Mouse (Mus musculus) midbrain, embryonic 15.5 days (tissue): ENCODE data around the gene Lgmn. TPM values are rescaled to one million over a fixed set of nuclear protein-coding genes. Genes with fewer than 3 reads are reported as not detected.

Source experiments
- ATAC-seq: fragments of 200-750 bp; cut with Nextera tagmentation; replicated peaks from 2 replicates; pipeline ENCODE4 v1.8.0; 2017; ENCODE audit warnings: moderate TSS enrichment
- H3K27ac ChIP-seq: fragments of 300-500 bp; sonication (generic); 2 replicates; pipeline ENCODE4 v1.5.1; 2015; ENCODE audit warnings: mild to moderate bottlenecking, inconsistent platforms
- H3K27me3 ChIP-seq: fragments of 300-500 bp; sonication (generic); replicated peaks from 2 replicates; pipeline ENCODE4 v1.6.1; 2015; ENCODE audit warnings: inconsistent platforms
- H3K36me3 ChIP-seq: fragments of 300-500 bp; sonication (generic); replicated peaks from 2 replicates; pipeline ENCODE4 v1.6.1; 2015; ENCODE audit warnings: inconsistent platforms
- H3K4me1 ChIP-seq: fragments of 300-500 bp; sonication (generic); 2 replicates; pipeline ENCODE4 v1.6.1; 2015; ENCODE audit warnings: inconsistent platforms
- H3K4me2 ChIP-seq: fragments of 300-500 bp; sonication (generic); 2 replicates; pipeline ENCODE4 v1.6.1; 2015; ENCODE audit warnings: inconsistent platforms, mild to moderate bottlenecking, moderate library complexity
- H3K4me3 ChIP-seq: fragments of 300-500 bp; sonication (generic); 2 replicates; pipeline ENCODE4 v1.5.1; 2015; ENCODE audit warnings: mild to moderate bottlenecking, inconsistent platforms
- H3K9ac ChIP-seq: fragments of 300-500 bp; sonication (generic); 2 replicates; pipeline ENCODE4 v1.6.1; 2015; ENCODE audit warnings: mild to moderate bottlenecking, inconsistent platforms
- H3K9me3 ChIP-seq: fragments of 300-500 bp; sonication (generic); 2 replicates; pipeline ENCODE4 v1.6.1; 2016; ENCODE audit warnings: inconsistent platforms
- WGBS: fragments of 180-500 bp; shearing (Covaris S2); methylation state at CpG from one replicate; pipeline ENCODE4 v1.1.7; 2015; ENCODE audit warnings: mixed read lengths; 5-methylcytosine and 5-hydroxymethylcytosine counted together
- polyA plus RNA-seq: library from polyadenylated mRNA; unstranded; fragments of >200 nt; fragmentation: Nextera tagmentation; extraction: Ambion mirVana; gene quantifications from 2 replicates; pipeline ENCODE4 v1.2.1, GENCODE M21; 2015

Gene Lgmn
- polyA plus RNA-seq, 1 experiment from 2014 or later, result 87.7 TPM

DNA sequence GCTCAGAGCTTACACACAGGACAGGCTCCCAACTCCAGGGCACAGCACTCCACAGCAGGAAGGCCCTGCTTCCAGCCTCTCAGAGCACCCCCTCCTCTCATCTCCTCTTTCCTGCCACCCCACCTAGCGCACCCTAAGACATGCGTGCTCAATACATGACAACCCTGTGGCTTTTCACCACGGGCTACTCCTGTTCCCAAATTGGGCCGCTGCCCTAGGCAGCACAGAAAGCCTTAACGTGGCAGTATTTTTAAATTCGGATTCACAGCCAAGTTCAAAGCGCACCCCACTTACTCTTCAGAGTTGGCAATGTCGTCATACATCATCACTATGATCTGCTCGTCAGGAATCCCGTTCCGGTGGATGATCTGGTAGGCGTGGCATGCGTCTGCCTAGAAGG lies 26.4 kb downstream of the Lgmn start:
- Histone ChIP-seq H3K36me3 (peaks cover 5% of the 10 kb centered on the region; the same call in 1 of the 2 replicates), H3K4me2 (no peak overlapping the region), H3K27me3 (no peaks in the 10 kb centered on the region), H3K9ac (no peak overlapping the region), H3K9me3 (no peaks in the 10 kb centered on the region), H3K4me1 (no peaks in the 10 kb centered on the region), H3K4me3 (no peak overlapping the region), H3K27ac (no peak overlapping the region)
- WGBS, result 91% methylated on average over 13 of the region's 13 CpGs
- ATAC-seq, result no peak

DNA sequence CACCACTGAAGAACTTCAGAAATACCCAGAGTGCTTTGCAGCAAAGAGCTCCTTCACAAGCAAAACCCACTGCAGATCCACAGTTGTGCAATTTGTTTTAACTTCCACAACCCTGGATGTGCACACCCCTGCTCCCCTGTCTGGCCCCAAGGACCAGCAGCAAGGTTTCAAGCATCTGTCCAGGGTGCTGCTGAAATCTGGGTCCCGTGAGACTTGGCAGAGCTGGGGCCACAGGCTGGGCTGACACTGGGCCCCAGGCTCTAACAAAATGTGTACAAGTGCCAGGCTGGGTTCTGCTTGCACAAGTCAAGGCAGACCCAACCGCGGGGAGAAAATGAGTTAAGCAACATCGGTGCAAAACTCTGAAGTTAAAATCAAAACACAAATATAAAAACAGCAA lies 41.0 kb downstream of the Lgmn start:
- Histone ChIP-seq H3K4me1 (no peaks in the 10 kb centered on the region), H3K27ac (no peak overlapping the region), H3K27me3 (no peaks in the 10 kb centered on the region), H3K4me3 (no peak overlapping the region), H3K36me3 (peaks cover 18% of the 10 kb centered on the region; the same call in 1 of the 2 replicates), H3K4me2 (no peak overlapping the region), H3K9me3 (no peaks in the 10 kb centered on the region), H3K9ac (no peak overlapping the region)
- ATAC-seq, result no peak
- WGBS, result 90% methylated on average over 4 of the region's 4 CpGs

DNA sequence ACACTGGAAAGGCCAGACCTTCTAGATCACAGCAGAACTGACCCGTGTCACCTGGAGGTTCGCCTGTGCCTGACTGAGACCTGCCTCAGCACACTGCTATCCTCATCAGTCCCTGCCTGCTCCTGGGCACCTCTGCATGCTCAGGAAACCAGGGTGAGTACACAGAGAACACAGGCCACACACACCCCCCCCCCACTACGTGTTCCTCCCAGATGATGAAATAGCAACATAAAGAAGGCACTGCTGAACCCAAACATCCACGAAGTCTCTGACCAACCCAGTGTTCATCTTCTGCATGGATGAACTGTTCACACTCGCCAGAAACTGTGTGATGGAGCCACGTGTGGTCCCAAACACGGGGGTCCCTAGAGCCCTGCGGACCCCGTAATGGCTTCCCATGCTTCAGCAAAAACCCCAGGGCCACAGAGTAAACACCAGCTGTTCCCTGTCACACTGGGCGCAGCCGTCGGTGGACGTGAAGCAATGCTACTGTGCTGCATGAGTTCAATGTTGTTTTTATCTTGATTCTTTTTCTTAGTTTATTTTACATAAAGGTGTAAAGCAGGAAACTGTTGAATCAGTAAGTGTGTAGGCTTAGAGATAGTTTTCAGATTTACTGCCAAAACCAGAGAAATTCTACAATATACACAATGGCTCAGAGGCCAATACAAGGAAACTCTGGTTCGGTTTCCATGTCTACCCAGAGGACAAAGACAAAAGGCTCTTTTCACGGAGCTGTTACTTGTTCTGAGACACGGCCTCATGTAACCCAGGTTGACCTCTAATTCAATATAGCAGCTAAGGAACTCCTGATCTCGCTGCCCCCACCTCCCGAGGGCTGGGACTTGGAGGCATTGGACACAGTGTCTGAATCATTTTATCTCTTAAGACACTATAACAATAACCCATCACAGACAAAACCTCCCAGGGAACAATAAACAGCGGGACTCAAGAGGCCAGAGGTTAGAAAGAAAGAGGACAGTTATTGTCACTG lies 43.3 kb downstream of the Lgmn start:
- 34% methylated on average over 19 of the region's 19 CpGs for WGBS
- no peak for ATAC-seq

DNA sequence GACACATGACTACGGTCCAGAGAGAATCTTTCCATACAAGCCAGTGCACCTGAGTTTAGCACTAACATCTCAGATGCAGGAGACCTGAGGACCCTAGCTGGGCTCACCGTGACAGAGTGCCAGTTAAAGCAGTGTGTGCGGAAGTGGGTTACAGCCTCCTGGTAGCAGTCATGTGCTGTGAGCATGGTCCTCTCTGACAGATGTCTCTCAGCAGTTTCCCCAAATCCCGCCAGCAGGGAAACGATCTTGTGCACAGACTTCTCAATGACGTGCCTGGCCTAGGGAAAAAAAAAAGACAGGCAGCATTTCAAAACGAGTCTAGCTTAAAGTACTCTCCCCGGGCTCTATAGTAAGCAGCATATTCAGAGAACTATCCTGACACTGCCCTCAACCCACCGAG lies 44.1 kb downstream of the Lgmn start:
- no peaks in the 10 kb centered on the region for H3K27me3 ChIP-seq
- no peaks in the 10 kb centered on the region for H3K4me1 ChIP-seq
- H3K27ac ChIP-seq, result no peak overlapping the region
- H3K4me3 ChIP-seq, result no peak overlapping the region
- no peaks in the 10 kb centered on the region for H3K9me3 ChIP-seq
- ATAC-seq, result no peak
- 63% methylated on average over 9 of the region's 9 CpGs for WGBS
- H3K36me3 ChIP-seq, result peaks cover 6% of the 10 kb centered on the region; the same call in 1 of the 2 replicates
- H3K4me2 ChIP-seq, result no peak overlapping the region
- H3K9ac ChIP-seq, result no peak overlapping the region

More for the DNA sequence above, 43.3 kb downstream of the Lgmn start:
- no peaks in the 10 kb centered on the region for H3K9me3 ChIP-seq
- H3K36me3 ChIP-seq, result peaks cover 6% of the 10 kb centered on the region; the same call in 1 of the 2 replicates
- H3K27me3 ChIP-seq, result no peaks in the 10 kb centered on the region
- H3K27ac ChIP-seq, result no peak overlapping the region
- H3K4me3 ChIP-seq, result no peak overlapping the region
- H3K4me1 ChIP-seq, result no peaks in the 10 kb centered on the region
- H3K4me2 ChIP-seq, result no peak overlapping the region
- H3K9ac ChIP-seq, result no peak overlapping the region

DNA sequence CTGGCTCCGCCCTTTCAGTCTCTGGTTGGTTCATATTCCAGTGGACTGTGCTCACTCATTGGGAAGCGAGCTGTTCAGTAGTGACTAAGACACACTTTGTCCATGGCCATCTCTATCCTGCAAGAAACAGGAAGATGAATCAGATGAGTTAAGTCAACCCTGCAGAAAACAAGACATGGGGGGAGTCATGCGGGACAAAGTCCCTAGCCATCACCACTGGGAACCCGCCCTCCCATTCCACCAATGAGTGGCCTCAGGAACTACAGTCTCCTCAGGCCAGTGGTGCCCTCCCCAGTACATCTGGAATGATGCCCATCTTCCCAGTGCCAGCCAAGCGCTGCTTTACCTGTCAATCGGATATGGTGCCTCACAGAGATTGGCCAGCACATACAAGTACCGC lies 45.1 kb downstream of the Lgmn start:
- WGBS, result 94% methylated on average over 7 of the region's 7 CpGs
- no peak overlapping the region for H3K4me2 ChIP-seq
- H3K27ac ChIP-seq, result no peak overlapping the region
- H3K4me3 ChIP-seq, result no peak overlapping the region
- peaks cover 6% of the 10 kb centered on the region; the same call in 1 of the 2 replicates for H3K36me3 ChIP-seq
- H3K27me3 ChIP-seq, result no peaks in the 10 kb centered on the region
- no peaks in the 10 kb centered on the region for H3K9me3 ChIP-seq
- no peak for ATAC-seq
- H3K4me1 ChIP-seq, result no peaks in the 10 kb centered on the region
- no peak overlapping the region for H3K9ac ChIP-seq

DNA sequence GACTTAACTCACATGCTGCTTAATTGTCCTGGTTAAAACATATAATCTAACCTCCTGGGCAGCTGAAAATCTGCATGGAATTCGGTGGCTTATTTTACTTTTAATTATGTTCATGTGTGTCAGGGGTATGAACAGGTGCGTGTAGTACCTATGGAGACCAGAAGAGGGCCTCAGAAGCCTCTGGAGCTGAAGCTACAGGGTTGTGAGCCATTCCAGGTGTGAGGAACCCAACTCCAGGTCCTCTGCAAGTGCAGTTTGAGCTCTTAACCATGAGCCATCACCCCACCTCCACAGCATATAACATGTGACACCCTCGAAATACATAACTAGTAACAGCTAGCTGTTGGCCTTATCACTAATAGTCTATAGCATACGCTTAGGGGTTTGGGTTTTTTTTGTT lies 47.6 kb downstream of the Lgmn start:
- H3K36me3 ChIP-seq, result peaks cover 6% of the 10 kb centered on the region; the same call in 1 of the 2 replicates
- no peak for ATAC-seq
- H3K4me3 ChIP-seq, result no peak overlapping the region
- no peaks in the 10 kb centered on the region for H3K27me3 ChIP-seq
- H3K4me2 ChIP-seq, result no peak overlapping the region
- H3K9ac ChIP-seq, result no peak overlapping the region
- H3K9me3 ChIP-seq, result no peaks in the 10 kb centered on the region
- 68% methylated on average over 4 of the region's 4 CpGs for WGBS
- H3K4me1 ChIP-seq, result no peaks in the 10 kb centered on the region
- H3K27ac ChIP-seq, result no peak overlapping the region

DNA sequence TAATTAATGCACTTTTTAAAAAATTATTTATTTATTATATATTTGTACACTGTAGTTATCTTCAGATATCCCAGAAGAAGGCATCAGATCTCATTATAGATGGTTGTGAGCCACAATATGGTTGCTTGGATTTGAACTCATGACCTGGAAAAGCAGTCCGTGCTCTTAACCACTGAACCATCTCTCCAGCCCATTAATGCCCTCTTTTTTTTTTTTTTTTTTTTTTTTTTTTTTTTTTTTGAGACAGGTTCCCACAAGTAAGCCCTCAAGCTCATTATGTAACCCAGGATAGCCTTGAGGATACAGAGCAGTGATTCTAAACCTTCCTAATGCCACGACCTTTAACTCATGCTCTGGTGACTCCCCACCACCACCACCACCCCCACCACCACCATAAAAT lies 48.5 kb downstream of the Lgmn start:
- Histone ChIP-seq H3K27me3 (no peaks in the 10 kb centered on the region), H3K9me3 (no peaks in the 10 kb centered on the region), H3K4me3 (no peak overlapping the region), H3K4me2 (no peak overlapping the region), H3K9ac (no peak overlapping the region), H3K4me1 (no peaks in the 10 kb centered on the region), H3K27ac (no peak overlapping the region), H3K36me3 (peaks cover 6% of the 10 kb centered on the region; the same call in 1 of the 2 replicates)
- WGBS, result 88% methylated on average over 2 of the region's 2 CpGs
- no peak for ATAC-seq

DNA sequence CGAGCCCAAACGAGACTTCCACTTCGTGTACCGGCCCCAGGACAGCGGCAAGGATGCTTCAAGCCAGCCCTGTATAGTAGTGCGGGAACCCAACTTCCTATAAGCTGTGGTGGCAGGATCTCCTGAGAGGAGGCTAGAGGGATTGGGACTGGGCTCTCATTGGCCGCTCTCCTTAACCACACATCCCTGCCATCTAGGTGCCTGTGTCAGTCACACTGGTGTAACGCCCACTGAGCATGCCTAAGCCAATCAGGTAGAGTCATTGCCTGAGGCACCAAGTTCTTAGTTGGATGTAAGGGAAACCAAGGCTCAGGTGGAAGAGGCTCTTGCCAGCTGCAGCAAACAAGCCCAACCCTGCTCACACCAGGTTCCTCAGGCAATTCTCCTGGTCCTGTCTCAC lies 49.6 kb downstream of the Lgmn start:
- ATAC-seq, result 0 out of 2 replicates have a peak, but pooled peaks have one; percentile 38
- Histone ChIP-seq H3K4me2 (peak overlapping the region; percentile 5; the same call in 1 of the 2 replicates), H3K9ac (no peak overlapping the region), H3K9me3 (no peaks in the 10 kb centered on the region), H3K27ac (no peak overlapping the region), H3K36me3 (peaks cover 6% of the 10 kb centered on the region; the same call in 1 of the 2 replicates), H3K27me3 (no peaks in the 10 kb centered on the region), H3K4me1 (no peaks in the 10 kb centered on the region), H3K4me3 (no peak overlapping the region)
- WGBS, result 31% methylated on average over 8 of the region's 8 CpGs

DNA sequence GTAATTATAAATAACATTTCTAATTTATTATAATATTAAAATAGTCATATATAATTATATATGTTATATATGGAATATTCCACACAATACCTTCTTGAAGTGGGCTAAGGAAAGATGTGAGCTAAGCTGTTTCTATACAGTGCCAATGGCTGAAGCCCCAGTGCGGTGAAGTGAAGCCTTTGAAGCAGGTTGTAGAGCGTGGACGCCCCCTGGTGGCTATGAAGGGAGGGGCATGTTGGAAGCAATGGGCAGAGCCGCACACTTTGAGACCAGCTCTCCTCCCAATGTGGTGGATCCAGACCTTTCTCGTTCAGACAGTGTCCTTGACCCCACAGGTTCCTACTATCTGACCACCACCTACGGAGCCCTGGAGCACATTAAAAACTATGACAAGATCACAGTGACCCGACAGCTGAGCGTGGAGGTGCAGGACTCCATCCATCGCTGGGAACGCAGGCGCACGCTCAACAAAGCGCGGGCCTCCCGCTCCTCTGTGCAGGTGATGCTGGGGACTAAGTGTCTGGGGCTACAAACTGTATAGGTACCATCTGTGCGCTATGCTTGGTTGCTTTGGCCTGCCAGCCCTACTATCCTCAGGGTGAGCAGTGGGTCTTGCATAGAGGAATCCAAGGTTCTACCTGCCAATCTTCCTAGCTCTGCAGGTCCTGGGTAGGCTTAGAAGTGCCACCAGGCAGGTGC lies 52.2 kb downstream of the Lgmn start:
- WGBS, result 50% methylated on average over 16 of the region's 16 CpGs
- Histone ChIP-seq H3K27ac (no peak overlapping the region), H3K9ac (no peak overlapping the region), H3K4me3 (no peak overlapping the region), H3K9me3 (no peaks in the 10 kb centered on the region), H3K4me2 (no peak overlapping the region), H3K36me3 (no peaks in the 10 kb centered on the region), H3K27me3 (no peaks in the 10 kb centered on the region), H3K4me1 (no peaks in the 10 kb centered on the region)
- peak; percentile 85 for ATAC-seq

DNA sequence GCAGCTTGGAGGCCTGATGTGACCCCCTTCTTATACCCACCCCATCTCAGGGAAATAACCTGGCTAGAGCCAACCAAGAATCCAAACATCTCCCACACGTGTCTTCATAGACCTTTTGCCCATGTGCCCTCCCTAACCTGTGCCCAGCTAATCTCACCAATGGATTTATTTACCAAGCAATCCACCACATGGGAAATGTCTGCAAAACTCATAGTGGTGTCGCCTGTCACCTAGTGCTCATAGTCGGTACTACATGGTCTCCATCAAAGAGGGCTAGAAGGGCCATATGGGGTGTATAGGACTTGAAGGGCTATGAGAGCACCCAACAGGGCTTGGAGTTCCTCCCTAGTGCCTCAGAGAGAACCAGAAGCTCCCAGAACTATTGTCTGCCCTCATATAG lies 54.8 kb downstream of the Lgmn start:
- 33% methylated on average over 3 of the region's 3 CpGs for WGBS
- H3K9ac ChIP-seq, result no peak overlapping the region
- ATAC-seq, result peak; percentile 51; the same call in 1 of the 2 replicates

DNA sequence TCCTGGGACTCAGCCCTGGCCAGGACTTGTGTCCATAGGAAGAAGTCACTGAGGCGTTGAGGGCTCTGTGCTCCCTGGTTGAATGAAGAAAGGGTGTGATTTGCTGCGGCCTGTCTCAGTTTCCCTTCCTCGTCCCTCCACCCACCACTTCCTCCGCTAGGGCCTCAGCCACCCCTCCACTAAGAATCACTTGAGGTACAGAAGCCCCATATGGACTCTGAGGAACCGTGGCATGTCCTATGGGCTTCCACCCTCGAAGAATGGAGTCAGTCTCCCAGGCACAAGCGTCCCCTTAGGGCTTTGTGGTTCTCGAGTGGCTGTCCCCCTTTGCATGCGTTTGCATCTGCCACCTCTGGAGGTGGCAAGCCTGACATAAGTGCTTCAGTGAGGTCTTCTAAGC lies 56.3 kb downstream of the Lgmn start:
- ATAC-seq, result no peak
- WGBS, result 94% methylated on average over 9 of the region's 9 CpGs
- H3K4me3 ChIP-seq, result no peak overlapping the region
- no peaks in the 10 kb centered on the region for H3K36me3 ChIP-seq
- no peaks in the 10 kb centered on the region for H3K4me1 ChIP-seq
- H3K4me2 ChIP-seq, result no peak overlapping the region
- no peak overlapping the region for H3K9ac ChIP-seq
- no peak overlapping the region for H3K27ac ChIP-seq
- H3K9me3 ChIP-seq, result no peaks in the 10 kb centered on the region
- H3K27me3 ChIP-seq, result no peaks in the 10 kb centered on the region

More for the DNA sequence above, 54.8 kb downstream of the Lgmn start:
- H3K4me1 ChIP-seq, result no peaks in the 10 kb centered on the region
- no peaks in the 10 kb centered on the region for H3K36me3 ChIP-seq
- no peak overlapping the region for H3K4me3 ChIP-seq
- H3K27ac ChIP-seq, result no peak overlapping the region
- no peak overlapping the region for H3K4me2 ChIP-seq
- no peaks in the 10 kb centered on the region for H3K27me3 ChIP-seq
- no peaks in the 10 kb centered on the region for H3K9me3 ChIP-seq

DNA sequence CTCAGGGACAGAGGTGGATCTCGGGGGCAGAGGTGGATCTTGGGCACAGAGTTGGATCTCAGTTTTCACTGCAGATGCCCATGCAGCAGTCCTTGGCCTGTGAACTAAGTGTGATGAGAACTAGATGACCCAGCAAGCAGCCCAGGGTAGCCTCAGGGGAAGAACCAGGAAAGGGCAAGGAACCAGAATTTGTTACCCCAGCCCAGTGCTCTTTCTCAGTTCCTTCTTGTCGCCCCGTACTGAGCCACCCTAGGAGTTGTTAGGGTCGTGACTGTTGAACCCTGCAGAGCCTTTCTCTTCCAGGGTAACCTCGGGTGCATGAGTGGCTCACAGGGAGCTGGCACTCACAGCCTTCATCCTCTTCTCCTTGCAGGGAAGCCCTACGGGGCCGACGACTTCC lies 57.4 kb downstream of the Lgmn start:
- 87% methylated on average over 8 of the region's 8 CpGs for WGBS
- no peaks in the 10 kb centered on the region for H3K4me1 ChIP-seq

More for the DNA sequence above, 57.4 kb downstream of the Lgmn start:
- no peaks in the 10 kb centered on the region for H3K27me3 ChIP-seq
- no peak overlapping the region for H3K4me2 ChIP-seq
- H3K9ac ChIP-seq, result no peak overlapping the region
- H3K27ac ChIP-seq, result no peak overlapping the region
- no peaks in the 10 kb centered on the region for H3K9me3 ChIP-seq
- no peak overlapping the region for H3K4me3 ChIP-seq
- no peaks in the 10 kb centered on the region for H3K36me3 ChIP-seq
- ATAC-seq, result no peak
